Mouse (Mus musculus) Muller cell, postnatal 12 days (primary cell): ENCODE data around the gene Xrcc4.

Experiments used
- DNase-seq: peaks from one replicate; pipeline ENCODE4 v3.0.0-alpha.2; 2015; ENCODE audit errors: inconsistent ontology term

The Xrcc4 gene

GRCm38 (mm10) chr13:89739696-89740242, 349.6 kb downstream of the Xrcc4 start:
- no peak for DNase-seq

- peak; percentile 80 for DNase-seq
Observed at GRCm38 (mm10) chr13:89738776-89739695, 350.4 kb downstream of the Xrcc4 start.

- no peak for DNase-seq
Observed at GRCm38 (mm10) chr13:89738275-89738674, 351.1 kb downstream of the Xrcc4 start.

GRCm38 (mm10) chr13:89735111-89735510, 354.3 kb downstream of the Xrcc4 start:
- no peak for DNase-seq

GRCm38 (mm10) chr13:89726492-89726891, 362.9 kb downstream of the Xrcc4 start:
- DNase-seq, result no peak
